Mouse (Mus musculus) stomach, embryonic 16.5 days (tissue): ENCODE measurements around the gene Klf9. TPM values are rescaled to one million over a fixed set of nuclear protein-coding genes. Genes with fewer than 3 reads are reported as not detected.

Experiments
- ATAC-seq: fragments of 200-750 bp; cut with Nextera tagmentation; 2 replicates; pipeline ENCODE4 v1.8.0; 2017; ENCODE audit warnings: moderate number of reproducible peaks, moderate TSS enrichment; ENCODE audit not compliant: insufficient read depth, low FRiP score
- H3K27ac ChIP-seq: fragments of 300-500 bp; sonication (generic); 2 replicates; pipeline ENCODE4 v1.5.1; 2014; ENCODE audit warnings: low read length
- H3K27me3 ChIP-seq: fragments of 300-500 bp; sonication (generic); 2 replicates; pipeline ENCODE4 v1.6.1; 2014; ENCODE audit warnings: low read length, control low read depth, mixed read lengths; ENCODE audit not compliant: control insufficient read depth, insufficient read depth
- H3K36me3 ChIP-seq: fragments of 300-500 bp; sonication (generic); 2 replicates; pipeline ENCODE4 v1.6.1; 2014; ENCODE audit warnings: low read length; ENCODE audit not compliant: control insufficient read depth, insufficient read depth
- H3K4me1 ChIP-seq: fragments of 300-500 bp; sonication (generic); 2 replicates; pipeline ENCODE4 v1.6.1; 2014; ENCODE audit warnings: low read length, control low read depth, mixed read lengths; ENCODE audit not compliant: control insufficient read depth, insufficient read depth
- H3K4me2 ChIP-seq: fragments of 300-500 bp; sonication (generic); 2 replicates; pipeline ENCODE4 v1.6.1; 2014; ENCODE audit warnings: low read depth, low read length, mixed read lengths
- H3K4me3 ChIP-seq: fragments of 300-500 bp; sonication (generic); replicated peaks from 2 replicates; pipeline ENCODE4 v1.5.1; 2014; ENCODE audit warnings: mild to moderate bottlenecking, low read length
- H3K9ac ChIP-seq: fragments of 300-500 bp; sonication (generic); 2 replicates; pipeline ENCODE4 v1.6.1; 2014; ENCODE audit warnings: low read length
- H3K9me3 ChIP-seq: fragments of 300-500 bp; sonication (generic); replicated peaks from 2 replicates; pipeline ENCODE4 v1.6.1; 2016; ENCODE audit warnings: low read length, control low read depth; ENCODE audit not compliant: control insufficient read depth
- WGBS: fragments of 180-500 bp; shearing (Covaris S2); extraction: QIAGEN DNeasy Blood & Tissue Kit; methylation state at CpG from one replicate; pipeline ENCODE4 v1.1.7; 2014; 5-methylcytosine and 5-hydroxymethylcytosine counted together
- polyA plus RNA-seq: library from polyadenylated mRNA; unstranded; fragments of >200 nt; fragmentation: Nextera tagmentation; extraction: Ambion mirVana; gene quantifications from 2 replicates; pipeline ENCODE4 v1.2.1, GENCODE M21; 2015

Klf9 gene
- polyA plus RNA-seq, 1 experiment from 2014 or later: 7.9 TPM

GRCm38 (mm10) chr19:23137295-23137694 lies 3.7 kb upstream of the Klf9 start:
- H3K9me3 ChIP-seq: no peaks in the 10 kb centered on the region
- no peak overlapping the region for H3K4me3 ChIP-seq
- ATAC-seq: no peak
- no peak overlapping the region for H3K27ac ChIP-seq
- 57% methylated on average over 2 of the region's 2 CpGs for WGBS
- H3K4me1 ChIP-seq: peaks cover 29% of the 10 kb centered on the region
- no peaks in the 10 kb centered on the region for H3K36me3 ChIP-seq
- H3K4me2 ChIP-seq: no peak overlapping the region
- no peak overlapping the region for H3K9ac ChIP-seq
- H3K27me3 ChIP-seq: peaks cover 7% of the 10 kb centered on the region; the same call in 1 of the 2 replicates

- Histone ChIP-seq H3K9ac (peak overlapping the region; percentile 85), H3K27me3 (peaks cover 5% of the 10 kb centered on the region; the same call in 1 of the 2 replicates), H3K36me3 (no peaks in the 10 kb centered on the region), H3K9me3 (no peaks in the 10 kb centered on the region), H3K4me3 (peak overlapping the region; percentile 75), H3K4me2 (peak overlapping the region; percentile 77), H3K4me1 (peaks cover 22% of the 10 kb centered on the region), H3K27ac (peak overlapping the region; percentile 95)
- whole genome bisulfite sequencing: 44% methylated on average over 12 of the region's 12 CpGs
- ATAC-seq: no peak
Observed at GRCm38 (mm10) chr19:23139756-23140470, 1.1 kb upstream of the Klf9 start.

- Histone ChIP-seq H3K9me3 (no peaks in the 10 kb centered on the region), H3K4me2 (peak overlapping the region; percentile 77), H3K27ac (peak overlapping the region; percentile 95), H3K27me3 (peaks cover 5% of the 10 kb centered on the region; the same call in 1 of the 2 replicates), H3K4me3 (peak overlapping the region; percentile 75), H3K36me3 (no peaks in the 10 kb centered on the region), H3K9ac (peak overlapping the region; percentile 85), H3K4me1 (peaks cover 8% of the 10 kb centered on the region)
- under 1% methylated on average over 94 of the region's 94 CpGs for WGBS
- ATAC-seq: peak; percentile 18; the same call in 1 of the 2 replicates
Observed at GRCm38 (mm10) chr19:23141391-23142281, 610 bp downstream of the Klf9 start.

DNA sequence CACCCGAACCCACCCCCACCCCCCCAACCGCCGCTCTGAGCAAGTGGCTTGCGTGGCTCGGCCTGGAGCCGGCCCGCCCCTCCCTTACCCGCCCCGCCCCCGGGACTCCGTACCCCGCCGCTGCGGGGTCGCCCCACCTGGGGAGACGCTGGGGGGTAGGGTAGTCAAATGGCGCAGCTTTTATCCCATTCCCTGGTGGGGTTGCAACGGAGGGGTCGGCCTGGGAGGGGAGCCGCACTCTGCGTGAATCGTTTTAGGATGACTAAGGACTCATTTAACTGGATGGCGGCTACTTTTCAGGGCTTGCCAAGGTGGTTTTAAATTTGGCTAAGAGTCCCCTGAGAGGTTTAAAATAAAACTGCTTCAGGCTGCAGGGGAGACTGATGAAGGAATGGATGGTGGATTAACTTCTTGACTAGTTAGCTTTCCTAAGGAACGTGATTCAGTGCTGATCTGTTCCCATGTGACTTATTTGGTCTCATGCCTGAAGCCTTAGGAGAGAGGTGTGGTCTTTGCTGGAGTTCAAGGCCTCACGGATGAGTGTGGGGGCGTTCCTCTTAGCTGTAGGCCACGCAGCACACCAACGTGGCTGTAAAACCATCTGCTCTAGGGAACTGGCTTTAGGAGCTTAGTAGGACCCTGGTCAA lies 1.5 kb downstream of the Klf9 start:
- H3K4me3 ChIP-seq: peak overlapping the region; percentile 75
- H3K27ac ChIP-seq: peak overlapping the region; percentile 95; the same call in 1 of the 2 replicates
- H3K27me3 ChIP-seq: no peaks in the 10 kb centered on the region
- no peak for ATAC-seq
- WGBS: 7% methylated on average over 28 of the region's 28 CpGs
- no peaks in the 10 kb centered on the region for H3K9me3 ChIP-seq
- peak overlapping the region; percentile 85 for H3K9ac ChIP-seq
- no peaks in the 10 kb centered on the region for H3K36me3 ChIP-seq
- peak overlapping the region; percentile 77 for H3K4me2 ChIP-seq
- 0 out of 2 replicates have a peak, but pooled peaks cover 5% of the 10 kb centered on the region for H3K4me1 ChIP-seq

DNA sequence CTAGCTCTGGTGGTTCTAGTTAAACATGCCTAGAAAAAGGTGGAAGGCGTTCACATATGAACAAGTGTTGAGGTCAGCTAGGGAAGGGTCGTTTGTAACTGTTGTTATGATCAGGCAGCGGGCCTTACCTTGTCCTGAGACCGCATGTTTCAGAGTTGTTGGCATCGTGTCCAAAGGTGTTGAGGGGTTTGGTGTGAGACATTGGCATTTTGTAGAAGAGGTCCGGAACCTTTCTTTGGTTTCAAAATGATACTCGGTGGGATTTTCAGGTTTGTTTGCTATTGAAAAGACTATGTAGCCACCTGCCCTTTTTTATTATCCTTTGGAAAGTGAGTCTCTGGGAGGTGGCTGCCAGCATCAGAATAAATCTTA lies 2.0 kb downstream of the Klf9 start:
- no peak overlapping the region for H3K27ac ChIP-seq
- H3K36me3 ChIP-seq: no peaks in the 10 kb centered on the region
- no peak for ATAC-seq
- peak overlapping the region; percentile 85; the same call in 1 of the 2 replicates for H3K9ac ChIP-seq
- peak overlapping the region; percentile 77 for H3K4me2 ChIP-seq
- H3K9me3 ChIP-seq: no peaks in the 10 kb centered on the region
- 68% methylated on average over 7 of the region's 7 CpGs for WGBS
- peak overlapping the region; percentile 75 for H3K4me3 ChIP-seq
- 0 out of 2 replicates have a peak, but pooled peaks cover 5% of the 10 kb centered on the region for H3K4me1 ChIP-seq
- H3K27me3 ChIP-seq: no peaks in the 10 kb centered on the region

GRCm38 (mm10) chr19:23143541-23143940 lies 2.5 kb downstream of the Klf9 start:
- Histone ChIP-seq H3K36me3 (no peaks in the 10 kb centered on the region), H3K27ac (no peak overlapping the region), H3K4me3 (peak overlapping the region; percentile 75), H3K4me2 (peak overlapping the region; percentile 77), H3K27me3 (no peaks in the 10 kb centered on the region), H3K4me1 (0 out of 2 replicates have a peak, but pooled peaks cover 5% of the 10 kb centered on the region), H3K9me3 (no peaks in the 10 kb centered on the region), H3K9ac (0 out of 2 replicates have a peak overlapping the region, but pooled peaks have one; percentile 16)
- 84% methylated on average over 8 of the region's 8 CpGs for WGBS
- no peak for ATAC-seq

DNA sequence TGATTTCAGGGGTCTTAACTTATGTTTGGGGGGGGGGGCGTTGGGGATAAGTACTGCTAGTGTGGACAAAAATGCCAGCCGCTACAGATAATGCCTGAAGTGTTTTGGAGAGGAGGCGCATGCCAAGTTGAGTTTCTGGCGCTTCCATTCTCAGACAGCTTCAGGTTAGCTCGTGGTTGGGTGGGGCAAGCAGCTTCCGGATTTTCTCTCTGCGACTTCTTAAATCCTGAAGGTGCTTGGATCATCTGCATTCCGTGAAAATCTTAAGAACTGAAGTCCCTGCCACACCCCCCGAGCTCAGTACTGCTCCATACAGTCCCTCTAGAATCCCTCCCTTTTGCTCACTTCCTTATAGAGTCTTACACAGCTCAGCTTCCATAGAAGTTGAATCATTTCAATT lies 3.0 kb downstream of the Klf9 start:
- WGBS: 54% methylated on average over 9 of the region's 9 CpGs
- peak overlapping the region; percentile 77; the same call in 1 of the 2 replicates for H3K4me2 ChIP-seq
- H3K36me3 ChIP-seq: no peaks in the 10 kb centered on the region

DNA sequence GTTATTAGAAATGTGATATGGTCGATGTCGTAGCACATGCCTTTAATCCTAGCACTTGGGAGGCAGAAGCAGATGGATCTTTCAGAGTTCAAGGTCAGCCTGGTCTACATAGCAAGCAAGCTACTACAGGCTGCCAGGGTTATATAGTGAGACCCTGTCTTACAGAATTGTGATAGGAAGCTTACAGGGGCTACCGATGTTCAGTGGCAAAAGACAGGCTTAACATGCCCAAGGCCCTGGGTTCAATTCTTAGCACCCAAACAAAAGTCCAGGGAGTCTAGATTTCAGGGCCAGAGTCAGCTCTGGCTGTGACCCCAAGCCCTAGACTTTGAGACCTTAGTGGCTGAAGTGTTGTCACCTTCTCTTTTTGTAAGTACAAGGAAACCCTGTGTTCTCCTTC lies 4.1 kb downstream of the Klf9 start:
- 71% methylated on average over 3 of the region's 3 CpGs for WGBS
- Histone ChIP-seq H3K27ac (no peak overlapping the region), H3K4me1 (0 out of 2 replicates have a peak, but pooled peaks cover 5% of the 10 kb centered on the region), H3K9ac (no peak overlapping the region), H3K36me3 (no peaks in the 10 kb centered on the region), H3K27me3 (no peaks in the 10 kb centered on the region), H3K4me2 (no peak overlapping the region), H3K4me3 (no peak overlapping the region), H3K9me3 (no peaks in the 10 kb centered on the region)
- ATAC-seq: no peak

More for the DNA sequence above, 3.0 kb downstream of the Klf9 start:
- H3K27ac ChIP-seq: no peak overlapping the region
- H3K27me3 ChIP-seq: no peaks in the 10 kb centered on the region
- H3K9me3 ChIP-seq: no peaks in the 10 kb centered on the region
- H3K4me3 ChIP-seq: no peak overlapping the region; the same call in 1 of the 2 replicates
- 0 out of 2 replicates have a peak, but pooled peaks cover 5% of the 10 kb centered on the region for H3K4me1 ChIP-seq
- ATAC-seq: no peak
- H3K9ac ChIP-seq: 0 out of 2 replicates have a peak overlapping the region, but pooled peaks have one; percentile 16
